Mouse (Mus musculus): Measurements from ENCODE around the gene Gng12.
"Not testable (repeated sequence)": the region's sequence is repeated elsewhere in the genome, so short reads cannot be mapped to it uniquely, and the experiment has no call there.

Gng12 gene

GRCm38 (mm10) chr6:66992232-66992631 is 96.0 kb downstream of the Gng12 start:
- no peak for DNase-seq (ENCODE audit: low read depth)

- no peak for DNase-seq (ENCODE audit: low read depth)
Measured at GRCm38 (mm10) chr6:66992786-66993185, 96.6 kb downstream of the Gng12 start.

- DNase-seq (ENCODE audit: low read depth) = no peak
Measured at GRCm38 (mm10) chr6:66994981-66995380, 98.8 kb downstream of the Gng12 start.

GRCm38 (mm10) chr6:66995825-66996224 is 99.6 kb downstream of the Gng12 start:
- no peak for DNase-seq (ENCODE audit: low read depth)

- DNase-seq (ENCODE audit: low read depth) = no peak
Measured at GRCm38 (mm10) chr6:66996257-66996656, 100.1 kb downstream of the Gng12 start.

- DNase-seq (ENCODE audit: low read depth) = no peak
Measured at GRCm38 (mm10) chr6:66998645-66999044, 102.4 kb downstream of the Gng12 start.

GRCm38 (mm10) chr6:66999800-67000199 is 103.6 kb downstream of the Gng12 start:
- no peak for DNase-seq (ENCODE audit: low read depth)

GRCm38 (mm10) chr6:67009888-67010287 is 113.7 kb downstream of the Gng12 start:
- no peak for DNase-seq (ENCODE audit: low read depth)

GRCm38 (mm10) chr6:67010370-67011216 is 114.4 kb downstream of the Gng12 start:
- no peak for DNase-seq (ENCODE audit: low read depth)

GRCm38 (mm10) chr6:67011217-67011518 is 115.0 kb downstream of the Gng12 start:
- DNase-seq (ENCODE audit: low read depth) = no peak

GRCm38 (mm10) chr6:67013293-67013948 is 117.2 kb downstream of the Gng12 start:
- no peak for DNase-seq (ENCODE audit: low read depth)

GRCm38 (mm10) chr6:67013949-67014678 is 117.9 kb downstream of the Gng12 start:
- DNase-seq (ENCODE audit: low read depth) = no peak

GRCm38 (mm10) chr6:67014679-67015075 is 118.5 kb downstream of the Gng12 start:
- DNase-seq (ENCODE audit: low read depth) = peak; percentile 54

GRCm38 (mm10) chr6:67015739-67016519 is 119.7 kb downstream of the Gng12 start:
- DNase-seq (ENCODE audit: low read depth) = no peak

GRCm38 (mm10) chr6:67016520-67017111 is 120.4 kb downstream of the Gng12 start:
- DNase-seq (ENCODE audit: low read depth) = no peak

- no peak for DNase-seq (ENCODE audit: low read depth)
Measured at GRCm38 (mm10) chr6:67018365-67018764, 122.2 kb downstream of the Gng12 start.

- DNase-seq (ENCODE audit: low read depth) = not testable (repeated sequence)
Measured at GRCm38 (mm10) chr6:67019001-67019400, 122.8 kb downstream of the Gng12 start.

GRCm38 (mm10) chr6:67021308-67021707 is 125.1 kb downstream of the Gng12 start:
- DNase-seq (ENCODE audit: low read depth) = no peak

- no peak for DNase-seq (ENCODE audit: low read depth)
Measured at GRCm38 (mm10) chr6:67023729-67024128, 127.5 kb downstream of the Gng12 start.

GRCm38 (mm10) chr6:67026661-67027060 is 130.5 kb downstream of the Gng12 start:
- no peak for DNase-seq (ENCODE audit: low read depth)

- DNase-seq (ENCODE audit: low read depth) = no peak
Measured at GRCm38 (mm10) chr6:67027438-67028142, 131.4 kb downstream of the Gng12 start.
